Mouse (Mus musculus): ENCODE data around the gene Cyb5d2. TPM values are rescaled to one million over a fixed set of nuclear protein-coding genes. Genes with fewer than 3 reads are reported as not detected.

Cyb5d2 gene
- polyA plus RNA-seq, 1 experiment from 2014 or later = 5.1 TPM

DNA sequence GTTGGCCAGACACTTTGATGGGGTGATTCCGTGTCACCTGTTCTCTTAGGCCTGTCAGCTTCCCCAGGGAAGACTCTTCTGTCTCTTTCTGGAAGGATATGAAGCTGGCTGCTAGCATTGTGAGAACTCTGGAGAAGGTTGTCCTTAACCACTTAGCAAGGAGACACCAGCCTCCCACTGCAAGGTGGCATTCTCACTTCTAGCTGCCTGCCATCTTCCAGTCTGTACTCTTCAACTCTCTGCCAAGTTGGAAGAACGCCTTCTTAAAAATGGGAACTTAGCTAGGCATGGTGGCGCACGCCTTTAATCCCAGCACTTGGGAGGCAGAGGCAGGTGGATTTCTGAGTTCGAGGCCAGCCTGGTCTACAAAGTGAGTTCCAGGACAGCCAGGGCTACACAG is 17.7 kb upstream of the Cyb5d2 start:
- H3K4me2 ChIP-seq (ENCODE audit: low read depth, low read length) = no peak overlapping the region
- no peaks in the 10 kb centered on the region for H3K4me1 ChIP-seq (ENCODE audit: control insufficient read depth, insufficient read depth, low read length)
- no peaks in the 10 kb centered on the region for H3K36me3 ChIP-seq (ENCODE audit: control insufficient read depth, insufficient read depth, low read length)
- no peaks in the 10 kb centered on the region for H3K27me3 ChIP-seq (ENCODE audit: control insufficient read depth, insufficient read depth, low read length)
- H3K27ac ChIP-seq (ENCODE audit: low read length) = no peak overlapping the region
- H3K9ac ChIP-seq (ENCODE audit: low read length) = no peak overlapping the region
- no peak overlapping the region for H3K4me3 ChIP-seq (replicated peaks; ENCODE audit: low read length)
- 95% methylated on average over 5 of the region's 5 CpGs for WGBS
- no peak for ATAC-seq (ENCODE audit: insufficient read depth, low FRiP score)
- H3K9me3 ChIP-seq (replicated peaks; ENCODE audit: control insufficient read depth, low read length) = no peaks in the 10 kb centered on the region

DNA sequence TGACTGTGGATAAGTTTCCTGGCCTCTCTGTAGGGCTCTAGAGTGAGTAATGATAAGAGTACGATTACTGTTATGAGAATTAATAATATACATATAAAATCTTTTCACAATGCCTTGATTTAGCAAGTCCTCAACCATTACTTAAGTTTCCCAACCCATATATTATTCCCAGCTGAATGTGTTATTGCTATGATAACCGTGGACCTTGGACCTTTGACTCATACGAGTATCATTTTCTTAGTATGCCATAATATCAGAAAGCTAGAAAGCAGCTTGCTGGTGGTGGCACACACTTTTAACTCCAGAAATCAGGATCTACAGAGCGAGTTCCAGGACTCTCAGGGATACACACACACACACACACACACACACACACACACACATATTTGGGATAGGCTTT is 12.1 kb upstream of the Cyb5d2 start:
- H3K9me3 ChIP-seq (replicated peaks; ENCODE audit: control insufficient read depth, low read length) = no peaks in the 10 kb centered on the region
- no peak overlapping the region for H3K4me2 ChIP-seq (ENCODE audit: low read depth, low read length)
- H3K9ac ChIP-seq (ENCODE audit: low read length) = no peak overlapping the region
- H3K4me1 ChIP-seq (ENCODE audit: control insufficient read depth, insufficient read depth, low read length) = no peaks in the 10 kb centered on the region; the same call in 1 of the 2 replicates
- no peak overlapping the region for H3K4me3 ChIP-seq (replicated peaks; ENCODE audit: low read length)
- no peaks in the 10 kb centered on the region for H3K27me3 ChIP-seq (ENCODE audit: control insufficient read depth, insufficient read depth, low read length)
- 69% methylated on average over 4 of the region's 4 CpGs for WGBS
- no peak overlapping the region for H3K27ac ChIP-seq (ENCODE audit: low read length)
- H3K36me3 ChIP-seq (ENCODE audit: control insufficient read depth, insufficient read depth, low read length) = no peaks in the 10 kb centered on the region
- ATAC-seq (ENCODE audit: insufficient read depth, low FRiP score) = no peak

GRCm38 (mm10) chr11:72806556-72806955 is 10.6 kb upstream of the Cyb5d2 start:
- no peak overlapping the region for H3K4me2 ChIP-seq (ENCODE audit: low read depth, low read length)
- no peak overlapping the region for H3K27ac ChIP-seq (ENCODE audit: low read length)
- H3K9ac ChIP-seq (ENCODE audit: low read length) = no peak overlapping the region
- WGBS = 61% methylated on average over 2 of the region's 2 CpGs
- no peak for ATAC-seq (ENCODE audit: insufficient read depth, low FRiP score)
- H3K9me3 ChIP-seq (replicated peaks; ENCODE audit: control insufficient read depth, low read length) = no peaks in the 10 kb centered on the region
- no peak overlapping the region for H3K4me3 ChIP-seq (replicated peaks; ENCODE audit: low read length)
- no peaks in the 10 kb centered on the region for H3K36me3 ChIP-seq (ENCODE audit: control insufficient read depth, insufficient read depth, low read length)
- no peaks in the 10 kb centered on the region; the same call in 1 of the 2 replicates for H3K4me1 ChIP-seq (ENCODE audit: control insufficient read depth, insufficient read depth, low read length)
- no peaks in the 10 kb centered on the region for H3K27me3 ChIP-seq (ENCODE audit: control insufficient read depth, insufficient read depth, low read length)

DNA sequence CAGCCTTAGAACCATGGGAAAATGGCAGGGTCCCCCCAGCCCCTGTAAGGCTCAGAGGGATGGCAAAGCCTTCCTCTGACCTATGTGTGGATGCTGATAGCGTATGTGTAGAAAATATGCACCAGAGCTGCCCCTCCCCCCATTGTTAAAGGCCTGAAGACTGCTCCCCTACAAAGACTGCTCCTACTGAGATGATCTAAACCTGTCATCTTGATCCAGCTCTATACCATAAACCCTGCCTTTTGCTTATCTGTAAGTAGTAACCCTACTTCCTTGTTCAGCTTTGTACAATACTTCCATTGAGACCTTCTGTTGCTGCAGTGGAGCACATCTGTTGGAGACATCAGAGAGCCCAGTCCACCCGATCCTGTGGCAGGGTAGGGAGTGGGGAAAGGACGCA is 9.3 kb upstream of the Cyb5d2 start:
- ATAC-seq (ENCODE audit: insufficient read depth, low FRiP score) = no peak
- Histone ChIP-seq H3K4me2 (ENCODE audit: low read depth, low read length) (no peak overlapping the region), H3K4me1 (ENCODE audit: control insufficient read depth, insufficient read depth, low read length) (no peaks in the 10 kb centered on the region; the same call in 1 of the 2 replicates), H3K9ac (ENCODE audit: low read length) (no peak overlapping the region), H3K4me3 (replicated peaks; ENCODE audit: low read length) (no peak overlapping the region), H3K27me3 (ENCODE audit: control insufficient read depth, insufficient read depth, low read length) (no peaks in the 10 kb centered on the region), H3K9me3 (replicated peaks; ENCODE audit: control insufficient read depth, low read length) (no peaks in the 10 kb centered on the region), H3K27ac (ENCODE audit: low read length) (no peak overlapping the region), H3K36me3 (ENCODE audit: control insufficient read depth, insufficient read depth, low read length) (no peaks in the 10 kb centered on the region)
- WGBS = 84% methylated on average over 3 of the region's 3 CpGs

GRCm38 (mm10) chr11:72804586-72804985 is 8.6 kb upstream of the Cyb5d2 start:
- Histone ChIP-seq H3K9ac (ENCODE audit: low read length) (no peak overlapping the region), H3K4me1 (ENCODE audit: control insufficient read depth, insufficient read depth, low read length) (no peaks in the 10 kb centered on the region; the same call in 1 of the 2 replicates), H3K27me3 (ENCODE audit: control insufficient read depth, insufficient read depth, low read length) (no peaks in the 10 kb centered on the region), H3K4me3 (replicated peaks; ENCODE audit: low read length) (no peak overlapping the region), H3K36me3 (ENCODE audit: control insufficient read depth, insufficient read depth, low read length) (no peaks in the 10 kb centered on the region), H3K27ac (ENCODE audit: low read length) (no peak overlapping the region), H3K9me3 (replicated peaks; ENCODE audit: control insufficient read depth, low read length) (no peaks in the 10 kb centered on the region), H3K4me2 (ENCODE audit: low read depth, low read length) (no peak overlapping the region)
- no peak for ATAC-seq (ENCODE audit: insufficient read depth, low FRiP score)

GRCm38 (mm10) chr11:72803038-72803437 is 7.1 kb upstream of the Cyb5d2 start:
- ATAC-seq (ENCODE audit: insufficient read depth, low FRiP score) = no peak
- Histone ChIP-seq H3K9ac (ENCODE audit: low read length) (no peak overlapping the region), H3K4me2 (ENCODE audit: low read depth, low read length) (no peak overlapping the region), H3K27ac (ENCODE audit: low read length) (no peak overlapping the region), H3K9me3 (replicated peaks; ENCODE audit: control insufficient read depth, low read length) (no peaks in the 10 kb centered on the region), H3K36me3 (ENCODE audit: control insufficient read depth, insufficient read depth, low read length) (no peaks in the 10 kb centered on the region), H3K4me3 (replicated peaks; ENCODE audit: low read length) (no peak overlapping the region), H3K4me1 (ENCODE audit: control insufficient read depth, insufficient read depth, low read length) (no peaks in the 10 kb centered on the region; the same call in 1 of the 2 replicates), H3K27me3 (ENCODE audit: control insufficient read depth, insufficient read depth, low read length) (no peaks in the 10 kb centered on the region)
- WGBS = 79% methylated on average over 3 of the region's 3 CpGs

DNA sequence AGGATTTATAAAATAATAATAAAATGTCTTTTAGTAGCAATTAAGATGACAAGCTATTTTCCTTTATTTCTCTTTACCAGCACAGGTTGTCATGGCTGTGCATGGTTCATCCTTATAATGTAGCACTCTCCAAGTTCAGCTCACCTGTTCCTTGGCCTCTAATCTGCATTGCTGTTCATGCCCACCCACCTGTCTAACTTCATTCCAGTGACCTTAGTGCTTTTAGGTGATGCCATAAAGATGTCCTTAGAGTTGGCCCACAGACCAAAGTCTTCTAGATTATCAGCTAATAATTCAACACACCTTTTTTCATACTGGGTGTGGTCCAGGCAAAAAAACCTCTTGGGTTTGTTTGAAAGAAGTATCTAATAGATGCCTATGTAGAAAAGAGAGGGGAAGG is 5.2 kb upstream of the Cyb5d2 start:
- no peaks in the 10 kb centered on the region for H3K36me3 ChIP-seq (ENCODE audit: control insufficient read depth, insufficient read depth, low read length)
- H3K27ac ChIP-seq (ENCODE audit: low read length) = no peak overlapping the region
- H3K27me3 ChIP-seq (ENCODE audit: control insufficient read depth, insufficient read depth, low read length) = no peaks in the 10 kb centered on the region
- H3K4me1 ChIP-seq (ENCODE audit: control insufficient read depth, insufficient read depth, low read length) = no peaks in the 10 kb centered on the region
- H3K9me3 ChIP-seq (replicated peaks; ENCODE audit: control insufficient read depth, low read length) = no peaks in the 10 kb centered on the region
- H3K4me3 ChIP-seq (replicated peaks; ENCODE audit: low read length) = no peak overlapping the region
- H3K9ac ChIP-seq (ENCODE audit: low read length) = no peak overlapping the region
- no peak for ATAC-seq (ENCODE audit: insufficient read depth, low FRiP score)
- H3K4me2 ChIP-seq (ENCODE audit: low read depth, low read length) = no peak overlapping the region

- Histone ChIP-seq H3K27me3 (ENCODE audit: control insufficient read depth, insufficient read depth, low read length) (no peaks in the 10 kb centered on the region), H3K4me3 (replicated peaks; ENCODE audit: low read length) (no peak overlapping the region), H3K9me3 (replicated peaks; ENCODE audit: control insufficient read depth, low read length) (no peaks in the 10 kb centered on the region), H3K27ac (ENCODE audit: low read length) (no peak overlapping the region), H3K4me1 (ENCODE audit: control insufficient read depth, insufficient read depth, low read length) (no peaks in the 10 kb centered on the region), H3K4me2 (ENCODE audit: low read depth, low read length) (no peak overlapping the region), H3K9ac (ENCODE audit: low read length) (no peak overlapping the region), H3K36me3 (ENCODE audit: control insufficient read depth, insufficient read depth, low read length) (no peaks in the 10 kb centered on the region)
- no peak for ATAC-seq (ENCODE audit: insufficient read depth, low FRiP score)
Measured at GRCm38 (mm10) chr11:72798112-72798511, 2.2 kb upstream of the Cyb5d2 start.

GRCm38 (mm10) chr11:72796773-72797338 is 914 bp upstream of the Cyb5d2 start:
- Histone ChIP-seq H3K9ac (ENCODE audit: low read length) (peak overlapping the region; percentile 91), H3K9me3 (replicated peaks; ENCODE audit: control insufficient read depth, low read length) (no peaks in the 10 kb centered on the region), H3K27me3 (ENCODE audit: control insufficient read depth, insufficient read depth, low read length) (no peaks in the 10 kb centered on the region), H3K36me3 (ENCODE audit: control insufficient read depth, insufficient read depth, low read length) (no peaks in the 10 kb centered on the region), H3K4me2 (ENCODE audit: low read depth, low read length) (peak overlapping the region; percentile 90), H3K4me3 (replicated peaks; ENCODE audit: low read length) (peak overlapping the region; percentile 96), H3K27ac (ENCODE audit: low read length) (no peak overlapping the region), H3K4me1 (ENCODE audit: control insufficient read depth, insufficient read depth, low read length) (no peaks in the 10 kb centered on the region)
- ATAC-seq (ENCODE audit: insufficient read depth, low FRiP score) = no peak
- 13% methylated on average over 10 of the region's 10 CpGs for WGBS

DNA sequence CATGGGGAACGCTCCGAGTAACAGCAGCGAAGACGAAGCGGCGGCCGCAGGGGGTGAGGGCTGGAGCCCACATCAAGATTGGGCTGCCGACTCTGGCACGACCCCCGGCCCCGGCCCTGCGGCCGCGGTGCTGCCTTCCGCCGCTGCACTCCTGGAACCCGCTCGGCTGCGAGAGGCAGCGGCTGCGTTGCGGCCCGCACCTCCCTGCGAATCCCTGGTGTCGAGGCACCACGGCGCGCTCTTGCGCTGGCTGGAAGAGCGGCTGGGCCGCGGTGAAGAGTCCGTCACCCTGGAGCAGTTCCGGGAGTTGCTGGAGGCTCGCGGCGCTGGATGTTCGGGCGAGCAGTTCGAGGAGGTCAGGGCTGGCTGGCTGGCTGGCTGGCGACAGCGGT is 350 bp upstream of the Cyb5d2 start:
- H3K9ac ChIP-seq (ENCODE audit: low read length) = peak overlapping the region; percentile 91
- no peaks in the 10 kb centered on the region for H3K27me3 ChIP-seq (ENCODE audit: control insufficient read depth, insufficient read depth, low read length)
- 0% methylated on average over 42 of the region's 42 CpGs for WGBS
- no peaks in the 10 kb centered on the region for H3K4me1 ChIP-seq (ENCODE audit: control insufficient read depth, insufficient read depth, low read length)
- H3K27ac ChIP-seq (ENCODE audit: low read length) = peak overlapping the region; percentile 14
- peak; percentile 61; the same call in 1 of the 2 replicates for ATAC-seq (ENCODE audit: insufficient read depth, low FRiP score)
- peak overlapping the region; percentile 90 for H3K4me2 ChIP-seq (ENCODE audit: low read depth, low read length)
- H3K9me3 ChIP-seq (replicated peaks; ENCODE audit: control insufficient read depth, low read length) = no peaks in the 10 kb centered on the region
- no peaks in the 10 kb centered on the region for H3K36me3 ChIP-seq (ENCODE audit: control insufficient read depth, insufficient read depth, low read length)
- peak overlapping the region; percentile 96 for H3K4me3 ChIP-seq (replicated peaks; ENCODE audit: low read length)
